Mouse (Mus musculus) kidney, postnatal 4 days (tissue): ENCODE data around the gene Mboat2.

Experiments
- DNase-seq, 2 experiments: peaks; one replicate each; pipeline ENCODE4 v3.0.0; 2021; ENCODE audit warnings: mixed read lengths in 2 of 2

The Mboat2 gene

DNA sequence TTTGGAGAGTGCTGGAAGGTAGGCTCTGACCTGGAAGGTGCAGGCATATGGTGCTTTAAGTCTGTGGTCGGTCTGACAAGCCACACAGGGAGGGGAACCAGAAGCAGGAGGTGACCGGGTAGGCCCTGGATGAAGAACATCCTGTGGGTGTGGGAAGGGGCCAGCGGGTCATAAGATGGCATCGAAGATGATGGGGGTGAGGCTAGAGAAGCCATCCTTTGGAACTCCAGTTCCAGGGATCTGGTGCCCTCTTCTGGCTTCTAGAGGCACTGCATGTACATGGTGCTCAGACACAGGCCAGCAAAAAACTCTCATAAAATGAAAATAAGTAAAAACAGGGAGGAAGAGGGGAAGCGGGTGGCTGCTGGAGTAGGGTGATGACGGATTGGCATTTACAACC lies 121.5 kb downstream of the Mboat2 start:
- DNase-seq = peak; percentile 83

DNA sequence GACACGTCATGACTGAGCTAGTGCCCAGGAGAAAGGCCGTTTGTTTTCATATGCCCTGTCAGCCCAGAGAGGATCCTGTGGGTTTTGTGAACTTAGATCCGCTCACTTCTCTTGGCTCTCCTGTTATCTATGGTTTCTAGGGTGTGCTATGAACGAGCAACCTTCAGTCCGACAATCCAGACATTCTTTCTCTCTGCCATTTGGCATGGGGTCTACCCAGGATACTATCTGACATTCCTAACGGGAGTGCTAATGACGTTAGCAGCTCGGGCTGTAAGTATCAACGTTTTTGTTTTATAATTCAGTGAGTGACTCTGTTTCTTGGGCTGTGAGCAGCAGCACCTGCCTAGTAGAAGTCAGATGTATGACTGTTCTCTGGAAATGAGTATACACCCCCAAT lies 124.5 kb downstream of the Mboat2 start:
- DNase-seq = no peak

DNA sequence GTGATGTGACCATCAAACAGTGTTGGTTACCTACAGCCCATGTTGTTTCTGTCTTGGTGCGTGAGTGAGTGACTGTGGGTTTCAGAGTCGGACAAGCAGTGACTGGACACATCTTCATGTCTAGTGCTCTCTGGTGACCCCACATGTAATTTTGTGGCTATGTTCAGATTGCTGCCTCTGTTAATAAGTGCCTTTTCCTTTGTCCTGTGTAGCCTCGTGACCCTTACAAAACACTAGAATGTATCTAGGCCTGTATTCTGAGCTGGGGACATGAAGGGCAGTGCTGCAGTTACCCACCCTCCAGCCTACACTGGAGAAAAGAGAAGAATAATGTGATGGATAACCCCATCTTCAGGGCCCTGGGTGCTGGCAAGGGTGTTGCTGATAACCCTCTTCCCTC lies 127.8 kb downstream of the Mboat2 start:
- DNase-seq = no peak

DNA sequence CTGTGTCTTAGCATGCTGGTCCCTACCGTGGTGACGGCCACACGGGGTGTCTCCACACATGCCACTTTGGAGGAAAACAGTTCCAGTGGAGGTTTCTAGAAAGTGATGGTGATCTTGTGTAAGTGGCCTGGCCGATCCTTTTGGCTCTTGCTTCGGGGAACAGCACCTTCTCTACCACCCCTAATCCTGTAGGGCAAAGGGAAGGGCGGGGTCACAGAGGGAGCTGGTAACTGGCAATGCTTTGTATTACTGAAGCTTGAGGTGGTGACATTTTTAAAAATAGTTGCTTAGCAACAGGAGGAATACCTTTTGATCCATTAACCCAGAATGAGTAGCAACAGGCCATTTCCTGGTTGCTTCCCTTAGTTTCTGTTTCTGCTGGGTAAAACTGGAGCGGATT lies 131.1 kb downstream of the Mboat2 start:
- DNase-seq = peak in 1 of 2 experiments; percentile 22

DNA sequence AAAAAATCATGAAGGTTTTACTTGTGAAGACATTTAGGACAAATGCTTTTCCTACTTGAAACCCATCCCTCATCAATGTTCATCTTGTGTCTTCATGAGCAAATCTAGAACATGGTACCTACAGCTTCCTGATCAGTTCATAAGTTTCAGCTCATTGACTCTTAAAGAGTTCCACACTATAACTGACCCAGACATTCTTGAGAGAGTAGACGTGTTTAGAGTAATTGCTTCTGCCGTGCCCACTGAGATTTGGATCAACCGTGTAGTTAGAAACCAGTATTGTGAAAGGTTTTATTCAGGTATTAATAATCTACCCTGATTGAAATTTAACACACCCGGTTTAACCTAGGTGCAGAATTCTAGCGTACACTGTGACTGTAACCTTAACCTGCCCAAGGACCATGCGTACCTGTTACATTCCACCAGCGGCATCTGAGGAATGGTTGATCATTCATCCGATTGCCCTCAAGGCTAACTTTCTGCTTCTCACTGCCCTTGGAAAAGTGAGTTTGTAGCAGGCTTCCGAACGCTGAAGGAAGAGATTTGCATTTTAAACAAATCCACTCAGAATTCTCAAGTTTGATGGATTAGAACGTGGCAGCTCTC lies 131.8 kb downstream of the Mboat2 start:
- DNase-seq = peak; percentile 29 to 50

DNA sequence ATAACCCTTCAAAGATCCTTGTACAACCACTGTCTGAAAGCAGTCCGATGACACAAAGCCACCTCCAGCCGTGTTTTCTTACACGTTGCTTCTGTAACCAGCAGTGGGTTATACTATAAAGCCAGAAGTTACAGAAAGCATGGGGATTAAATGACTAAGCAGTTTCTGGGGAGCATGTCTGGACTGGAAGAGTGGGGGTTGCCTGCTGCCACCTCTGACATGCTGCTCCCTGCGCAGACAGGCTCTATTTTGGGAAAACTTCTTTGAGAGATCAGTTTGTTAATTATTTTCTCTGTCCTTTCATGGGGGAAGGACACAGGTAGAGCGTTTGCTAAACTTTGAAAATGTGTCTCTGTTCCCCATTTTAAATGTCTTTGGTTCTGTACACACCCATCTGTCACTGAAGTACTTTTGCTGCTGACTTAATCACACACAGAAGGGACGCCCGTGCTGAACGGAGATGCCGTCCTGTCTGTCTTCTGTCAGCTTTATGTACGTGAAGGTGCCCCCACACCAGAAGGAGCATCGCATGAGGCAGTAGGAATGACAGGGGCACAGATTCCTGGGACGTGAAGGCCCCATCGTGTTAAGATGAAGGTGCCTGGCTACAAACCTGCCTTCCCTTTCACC lies 132.8 kb downstream of the Mboat2 start:
- DNase-seq = peak in 1 of 2 experiments; percentile 24

DNA sequence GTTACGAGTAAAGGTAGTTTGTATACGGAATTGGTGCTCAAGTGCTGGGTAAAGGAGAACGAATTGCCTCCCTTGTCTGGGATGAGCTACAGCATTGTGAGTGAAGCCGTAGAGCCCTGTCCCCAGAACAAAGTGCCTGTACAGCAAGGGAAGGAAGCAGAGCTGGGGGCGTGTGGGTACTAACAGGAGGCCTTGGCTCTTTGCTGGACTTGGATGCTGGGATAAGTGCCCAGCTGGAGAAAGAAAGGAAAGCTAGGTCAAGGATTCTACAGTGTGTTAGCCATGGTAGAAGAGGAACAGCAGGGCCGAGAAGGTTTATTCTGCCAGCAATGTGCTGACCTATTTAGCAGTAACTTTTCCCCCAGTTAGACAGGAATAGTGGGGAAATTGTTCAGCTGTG lies 134.7 kb downstream of the Mboat2 start:
- no peak for DNase-seq

DNA sequence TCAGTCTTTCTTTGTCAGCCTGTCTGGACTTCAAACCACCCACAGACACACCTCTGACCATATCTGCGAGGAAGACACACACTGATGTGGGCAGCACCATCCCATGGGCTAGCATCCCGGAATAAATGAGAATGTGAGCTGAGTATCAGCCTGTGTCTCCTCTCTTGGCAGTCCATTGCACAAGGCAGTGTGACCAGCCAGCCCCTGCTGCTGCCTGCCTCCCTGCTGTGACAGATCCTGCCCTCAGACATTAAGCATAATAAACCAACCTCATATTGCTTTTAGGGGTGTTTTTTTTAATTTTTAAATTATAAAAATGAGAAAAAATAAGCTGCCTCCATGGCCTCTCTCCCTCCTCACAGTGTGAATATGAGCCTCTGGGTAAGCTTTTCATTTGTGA lies 135.4 kb downstream of the Mboat2 start:
- DNase-seq = no peak

DNA sequence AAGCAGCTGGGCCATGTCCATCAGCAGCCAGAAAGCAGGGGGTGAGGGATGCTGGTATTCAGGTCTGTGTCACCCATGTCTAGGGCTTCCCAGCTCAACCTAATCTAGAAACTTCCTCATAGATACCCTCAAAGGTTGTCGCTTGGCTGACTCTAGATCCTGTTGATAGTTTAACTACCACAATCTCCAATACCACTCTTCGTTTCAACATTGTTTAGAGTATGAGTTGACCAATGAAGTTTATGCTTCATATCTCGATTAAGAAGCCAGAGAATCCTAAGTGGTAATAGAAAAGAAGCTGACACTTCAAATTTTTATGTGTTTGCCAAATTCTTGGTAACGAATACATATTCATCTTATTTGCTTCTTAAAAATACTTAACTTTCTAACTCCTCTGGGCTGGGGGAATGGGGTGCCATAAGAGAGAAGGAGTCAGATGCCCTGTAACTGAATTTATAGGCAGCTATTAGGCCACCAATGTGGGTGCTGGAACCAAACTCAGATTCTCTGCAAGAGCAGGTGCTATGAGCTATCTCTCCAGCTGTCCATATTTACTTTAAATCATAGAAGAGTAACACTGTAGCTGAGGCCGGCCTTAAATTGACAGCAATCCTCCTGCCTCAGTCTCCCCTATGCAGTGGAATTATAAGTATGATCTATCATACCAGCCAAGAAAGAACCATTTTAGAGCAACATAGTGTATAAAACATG lies 141.0 kb downstream of the Mboat2 start:
- DNase-seq = no peak

DNA sequence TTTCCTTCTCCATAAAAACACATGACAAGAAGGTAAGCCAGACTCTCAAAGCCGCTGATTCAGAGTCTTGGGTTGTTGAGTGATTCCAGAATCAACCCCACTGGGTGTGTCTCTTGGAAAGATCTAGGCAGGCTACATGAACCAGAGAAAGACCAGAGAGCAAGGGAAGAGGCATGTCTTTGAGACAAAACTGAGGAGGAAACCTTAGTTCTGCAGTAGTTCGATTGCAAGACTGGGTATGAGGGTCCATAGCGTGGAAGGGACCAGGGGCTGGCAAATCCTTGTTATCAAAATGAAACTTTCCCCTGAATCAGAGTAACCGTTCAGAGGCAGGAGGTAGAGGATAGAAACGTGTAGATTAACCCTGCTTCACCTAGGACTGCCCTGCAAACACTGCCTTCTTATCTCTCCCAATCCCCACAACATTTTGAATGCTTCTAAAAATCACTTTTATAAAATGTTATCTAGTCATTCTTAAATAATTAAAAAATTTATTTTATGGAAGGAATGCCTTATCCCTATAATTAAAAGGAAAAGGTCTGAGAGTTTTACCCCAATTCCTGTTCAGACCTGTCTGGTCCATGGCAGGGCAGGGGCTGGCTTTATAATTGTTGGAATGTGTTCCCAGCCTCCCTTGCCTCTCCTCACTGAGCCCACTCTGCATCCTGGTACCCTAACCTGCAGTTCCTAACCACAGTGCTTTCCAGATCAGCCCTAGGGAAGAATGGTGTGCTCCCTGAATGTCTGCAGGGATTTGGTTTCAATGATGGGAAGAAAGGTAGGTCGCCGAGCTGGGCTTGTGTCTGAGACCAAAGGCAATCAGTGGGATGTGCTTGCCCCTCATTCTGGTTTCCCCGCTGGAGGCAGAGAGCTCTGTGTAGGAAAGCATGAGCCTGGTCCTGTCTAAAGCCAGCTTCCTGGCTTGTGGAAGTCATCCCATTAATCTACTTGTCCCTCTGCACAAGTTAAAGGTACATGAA lies 142.0 kb downstream of the Mboat2 start:
- no peak for DNase-seq

DNA sequence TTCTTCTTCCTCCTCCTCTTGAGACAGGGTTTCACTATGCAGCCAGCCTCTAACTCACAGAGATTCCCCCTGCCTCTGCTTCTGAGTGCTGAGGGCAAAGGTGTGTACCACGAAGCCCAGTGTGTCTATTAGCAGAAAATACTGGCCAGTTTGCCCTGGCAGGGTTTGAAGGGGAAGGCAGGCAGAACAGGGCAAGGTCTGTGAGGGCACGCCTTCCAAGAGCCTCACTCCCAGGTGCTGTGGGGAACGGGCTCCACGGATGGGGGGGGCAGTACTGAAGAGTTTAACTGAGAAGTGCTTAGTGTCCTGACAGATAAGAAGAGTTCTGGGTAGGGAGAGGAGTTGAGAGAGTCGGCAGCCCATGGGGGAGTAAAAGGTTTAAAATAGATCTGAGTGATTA lies 142.9 kb downstream of the Mboat2 start:
- DNase-seq = no peak

DNA sequence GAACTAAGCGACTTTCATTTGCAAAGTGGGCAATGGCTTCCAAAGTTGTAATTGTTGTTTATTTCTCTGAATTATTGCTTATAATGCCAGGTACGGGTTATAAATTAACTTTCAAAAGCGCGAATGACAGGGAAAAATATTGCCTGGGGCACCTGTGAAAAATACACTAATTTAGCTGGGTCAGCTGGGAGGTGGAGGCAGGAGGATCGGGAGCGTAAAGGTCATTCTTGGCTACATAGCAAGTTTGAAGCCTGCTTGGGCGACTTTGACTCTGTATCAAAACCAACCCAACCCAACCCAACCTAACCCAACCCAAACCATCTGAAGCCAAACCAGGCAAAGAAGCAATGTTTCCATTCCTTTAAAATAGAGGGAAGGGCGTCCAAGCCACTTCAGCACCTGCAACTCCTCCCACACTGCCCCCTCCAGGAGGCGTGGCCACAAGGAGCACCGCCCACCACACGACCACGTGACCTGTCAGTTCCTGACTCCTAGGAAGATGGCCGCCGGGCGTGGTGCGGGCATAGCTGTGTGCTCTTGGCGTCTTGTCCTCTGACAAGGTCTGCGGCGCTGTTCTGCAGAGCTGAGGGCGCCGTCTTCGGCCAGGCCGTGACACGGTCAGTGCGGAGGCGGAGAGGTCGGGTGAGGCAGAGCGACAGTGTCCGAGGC lies 143.9 kb downstream of the Mboat2 start, which contains the start of gene Kidins220:
Gene Kidins220, plus strand, starts transcription at position 480 of the 669 bp plus-strand sequence.
- peak; percentile 99 for DNase-seq

DNA sequence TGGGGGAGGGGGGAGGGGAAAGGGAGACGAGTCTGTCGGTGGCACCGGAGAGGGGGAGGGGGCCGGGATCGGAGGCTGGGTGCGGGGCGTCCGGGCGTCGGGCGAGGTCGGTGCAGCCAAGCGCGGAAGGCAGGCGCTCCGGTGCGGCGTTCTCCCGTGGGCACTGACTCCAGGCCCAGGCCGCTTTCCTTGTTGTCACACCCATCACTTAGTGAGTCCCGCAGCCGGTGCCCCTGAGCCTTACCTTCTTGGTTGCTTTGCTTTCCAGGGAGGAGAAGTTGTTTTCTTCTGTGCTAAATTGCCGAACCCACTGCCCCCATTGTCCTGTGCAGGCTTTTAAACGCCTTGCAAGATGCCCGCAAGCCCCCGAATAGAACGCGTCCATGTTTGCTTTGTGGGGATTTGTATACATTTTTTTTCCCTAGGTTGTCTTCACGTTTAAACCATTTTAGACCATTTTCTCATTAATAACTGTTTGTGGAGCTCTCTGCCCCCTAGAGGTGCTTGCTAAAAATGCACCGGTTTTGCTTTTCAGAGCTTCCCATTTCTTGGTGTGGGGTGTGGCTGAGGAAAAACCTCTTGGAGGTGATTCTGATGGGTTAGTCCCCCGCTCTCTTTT lies 144.5 kb downstream of the Mboat2 start:
- DNase-seq = peak; percentile 68 to 78

DNA sequence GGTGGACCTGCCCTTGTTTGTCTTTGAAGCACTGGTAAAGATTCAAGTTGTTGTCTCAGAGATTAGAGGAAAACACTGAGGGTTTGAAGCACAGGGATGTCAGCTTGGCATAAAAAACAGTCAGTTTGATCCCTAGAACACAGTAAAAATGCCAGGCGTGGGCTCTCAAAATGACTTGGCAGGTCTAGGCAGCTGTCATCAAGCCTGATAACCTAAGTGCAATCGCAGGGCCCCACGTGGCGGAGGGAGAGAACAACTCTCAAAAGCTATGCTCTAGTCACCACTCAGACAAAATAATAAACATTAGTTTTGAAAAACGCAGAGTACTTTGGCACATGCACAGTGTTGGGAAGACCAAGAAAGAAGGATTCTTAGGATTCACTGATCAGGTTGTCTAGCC lies 154.5 kb downstream of the Mboat2 start:
- DNase-seq = no peak

DNA sequence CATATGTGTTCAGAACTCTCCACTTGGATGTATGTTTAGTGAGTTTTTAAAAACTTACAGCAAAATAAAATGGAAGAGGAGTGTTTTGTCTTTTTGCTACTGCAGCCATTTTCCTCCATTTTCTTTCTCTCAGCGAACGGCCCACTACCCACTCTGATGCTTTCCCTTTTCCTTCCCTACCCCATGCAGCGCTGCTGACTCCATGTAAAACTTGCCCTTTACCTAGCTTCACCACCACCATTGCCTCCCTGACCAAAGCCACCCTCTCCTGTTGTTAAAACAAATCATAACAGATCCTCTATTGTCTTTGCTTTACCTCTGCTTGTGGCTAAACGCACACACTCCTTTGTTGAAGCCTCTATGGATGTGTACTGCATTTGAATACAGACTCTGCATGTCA lies 164.7 kb downstream of the Mboat2 start:
- DNase-seq = no peak

DNA sequence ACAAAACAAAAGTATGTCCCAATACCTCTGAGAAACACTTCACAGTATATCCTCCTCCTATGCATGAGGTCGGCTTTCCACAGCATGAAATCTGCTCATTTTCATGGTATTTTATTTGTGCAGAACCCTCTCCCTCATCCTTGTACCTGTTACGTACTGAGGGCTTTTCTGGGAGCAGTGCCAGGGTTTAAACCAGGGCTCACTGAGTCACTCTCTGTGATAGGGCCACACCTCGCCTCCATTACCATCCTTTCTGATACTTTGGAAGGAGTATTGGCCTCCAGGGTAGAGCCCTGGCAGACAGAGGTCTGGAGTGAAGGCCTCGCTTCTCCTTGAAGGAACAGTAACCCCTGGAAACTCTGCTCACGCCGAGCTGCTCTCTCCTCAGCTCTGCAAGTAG lies 174.7 kb downstream of the Mboat2 start:
- DNase-seq = no peak

DNA sequence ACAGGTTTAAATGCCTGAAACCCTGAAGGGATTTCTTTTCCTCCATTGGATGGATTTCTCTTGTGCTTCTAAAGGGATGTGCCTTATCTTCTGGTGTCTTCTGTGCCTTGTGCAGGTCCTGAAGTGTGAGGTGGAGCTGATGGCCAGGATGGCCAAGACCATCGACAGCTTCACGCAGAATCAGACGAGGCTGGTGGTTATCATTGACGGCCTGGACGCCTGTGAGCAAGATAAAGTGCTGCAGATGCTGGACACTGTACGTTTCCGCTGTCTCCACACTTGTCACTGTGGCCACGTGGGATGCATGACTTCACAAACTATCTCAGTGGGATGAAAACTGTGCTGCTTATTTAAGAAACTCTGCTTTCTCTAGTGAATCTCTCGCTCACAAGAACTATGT lies 179.3 kb downstream of the Mboat2 start:
- DNase-seq = no peak

DNA sequence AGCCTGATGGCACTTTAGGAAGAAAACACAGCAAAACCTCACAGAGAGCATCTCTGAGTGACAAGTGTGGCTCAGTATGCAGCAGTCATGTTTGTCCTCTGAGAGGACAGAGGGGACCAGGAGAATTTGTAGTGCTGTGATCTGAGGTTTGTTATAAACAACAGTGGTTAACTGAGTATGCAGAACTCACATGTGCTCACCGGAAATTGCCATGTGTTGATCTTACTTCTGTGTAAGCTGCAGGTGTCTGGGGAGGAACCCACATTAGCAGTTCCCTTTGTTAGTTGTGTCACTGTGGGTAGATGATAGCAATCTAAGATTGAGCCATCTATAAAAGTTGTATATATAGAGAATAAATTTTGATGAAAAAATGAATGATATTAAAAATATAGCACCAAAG lies 179.7 kb downstream of the Mboat2 start:
- DNase-seq = no peak

DNA sequence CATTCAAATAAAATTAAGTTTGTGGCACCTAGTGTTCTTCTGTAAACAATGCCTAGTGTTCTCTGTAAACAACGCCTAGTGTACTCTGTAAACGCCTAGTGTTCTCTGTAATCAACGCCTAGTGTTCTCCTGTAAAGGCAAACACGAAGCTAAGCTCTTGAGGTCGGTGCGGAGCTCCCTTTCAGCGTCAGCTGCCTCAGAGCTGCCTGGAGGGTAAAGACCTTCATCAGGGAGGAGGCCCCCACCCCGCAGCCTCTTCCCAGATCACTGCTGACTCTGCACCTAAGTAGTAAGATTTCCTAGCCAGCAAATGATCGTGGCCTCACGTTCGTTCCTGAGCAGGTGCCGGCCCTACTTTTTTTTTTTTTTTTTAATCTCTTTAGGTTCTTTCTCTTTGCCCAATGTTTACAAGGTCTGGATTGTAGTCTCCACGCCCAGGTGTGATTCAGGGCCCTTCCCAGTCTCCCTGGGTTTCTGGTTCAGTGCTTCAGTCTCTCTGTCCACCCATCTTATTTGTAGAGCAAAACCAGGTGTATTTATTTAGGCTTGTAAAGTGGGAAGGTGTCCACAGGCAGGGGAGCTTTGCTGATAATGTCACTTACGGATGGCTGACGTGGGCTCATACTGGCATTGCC lies 181.2 kb downstream of the Mboat2 start:
- DNase-seq = no peak

DNA sequence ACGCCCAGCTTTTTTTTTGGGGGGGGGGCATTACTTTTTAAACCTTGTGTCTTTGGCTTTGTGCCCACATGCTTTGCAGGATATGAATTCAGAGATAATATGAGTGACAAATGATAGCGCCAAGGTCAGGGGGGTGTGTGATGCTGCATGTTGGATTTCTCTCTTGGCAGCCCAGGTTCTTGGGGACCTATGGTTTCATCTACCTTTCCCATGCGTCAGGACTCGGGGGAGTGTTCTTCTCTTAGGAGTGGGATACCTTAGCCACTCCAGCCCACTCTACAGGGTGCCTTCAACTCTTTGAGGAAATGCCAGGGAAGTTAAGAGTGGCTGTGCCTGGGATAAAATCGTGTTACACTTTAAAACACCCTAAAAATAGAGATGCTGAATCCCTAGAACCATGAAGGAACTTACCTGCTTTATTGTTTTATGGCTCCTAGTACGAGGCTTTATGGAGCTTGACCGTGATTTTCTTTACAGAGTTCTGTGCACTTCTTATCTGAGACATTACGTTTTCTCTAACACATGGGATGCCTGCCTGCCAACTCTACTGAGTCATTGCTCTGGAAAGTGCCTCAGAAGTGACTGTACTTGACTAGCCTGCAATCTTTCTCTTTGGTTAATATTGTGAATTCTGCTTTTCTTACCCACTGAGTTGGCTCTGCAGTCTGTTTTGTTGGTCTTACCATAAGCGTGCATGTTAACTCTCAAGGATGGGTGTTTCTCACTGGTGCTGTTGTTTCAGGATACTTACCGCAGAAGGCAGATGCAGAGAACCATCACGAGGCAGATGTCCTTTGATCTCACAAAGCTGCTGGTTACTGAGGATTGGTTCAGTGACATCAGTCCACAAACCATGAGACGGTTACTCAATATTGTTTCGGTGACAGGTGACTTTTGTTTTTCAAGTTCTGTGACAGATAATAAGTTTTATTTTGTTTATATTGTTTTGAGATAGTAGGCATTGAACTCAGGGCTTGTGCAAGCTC lies 182.2 kb downstream of the Mboat2 start:
- no peak for DNase-seq
